Mouse (Mus musculus): Measurements from ENCODE around the gene Ankrd50.
A peak's percentile ranks its signal among the peaks of the same experiment; 100 is the strongest.

The Ankrd50 gene

GRCm38 (mm10) chr3:38466139-38466538, 18.5 kb downstream of the Ankrd50 start:
- no peak for DNase-seq (ENCODE audit: low spot score)

- no peak for DNase-seq (ENCODE audit: low spot score)
These were observed 21.5 kb downstream of the Ankrd50 start for GRCm38 (mm10) chr3:38463149-38463548.

- DNase-seq (ENCODE audit: low spot score) = no peak
These were observed 22.9 kb downstream of the Ankrd50 start for GRCm38 (mm10) chr3:38461742-38462141.

- DNase-seq (ENCODE audit: low spot score) = no peak
These were observed 24.4 kb downstream of the Ankrd50 start for GRCm38 (mm10) chr3:38460250-38460624.

GRCm38 (mm10) chr3:38459507-38460249, 25.0 kb downstream of the Ankrd50 start:
- DNase-seq (ENCODE audit: low spot score) = no peak

GRCm38 (mm10) chr3:38457041-38457440, 27.6 kb downstream of the Ankrd50 start:
- DNase-seq (ENCODE audit: low spot score) = no peak

- DNase-seq (ENCODE audit: low spot score) = no peak
These were observed 32.4 kb downstream of the Ankrd50 start for GRCm38 (mm10) chr3:38452199-38452598.

GRCm38 (mm10) chr3:38446586-38446985, 38.1 kb downstream of the Ankrd50 start:
- no peak for DNase-seq (ENCODE audit: low spot score)

- no peak for DNase-seq (ENCODE audit: low spot score)
These were observed 40.8 kb downstream of the Ankrd50 start for GRCm38 (mm10) chr3:38443875-38444274.

- peak; percentile 44 for DNase-seq (ENCODE audit: low spot score)
These were observed 44.1 kb downstream of the Ankrd50 start for GRCm38 (mm10) chr3:38440564-38440991.

- no peak for DNase-seq (ENCODE audit: low spot score)
These were observed 48.0 kb downstream of the Ankrd50 start for GRCm38 (mm10) chr3:38436596-38436995.

- no peak for DNase-seq (ENCODE audit: low spot score)
These were observed 48.8 kb downstream of the Ankrd50 start for GRCm38 (mm10) chr3:38435828-38436227.

GRCm38 (mm10) chr3:38434486-38434885, 50.2 kb downstream of the Ankrd50 start:
- no peak for DNase-seq (ENCODE audit: low spot score)

GRCm38 (mm10) chr3:38433495-38434464, 50.9 kb downstream of the Ankrd50 start:
- no peak for DNase-seq (ENCODE audit: low spot score)

GRCm38 (mm10) chr3:38431461-38431860, 53.2 kb downstream of the Ankrd50 start:
- DNase-seq (ENCODE audit: low spot score) = no peak

GRCm38 (mm10) chr3:38431042-38431441, 53.6 kb downstream of the Ankrd50 start:
- DNase-seq (ENCODE audit: low spot score) = no peak

GRCm38 (mm10) chr3:38427200-38427599, 57.4 kb downstream of the Ankrd50 start:
- DNase-seq (ENCODE audit: low spot score) = no peak

GRCm38 (mm10) chr3:38423966-38424365, 60.7 kb downstream of the Ankrd50 start:
- no peak for DNase-seq (ENCODE audit: low spot score)

GRCm38 (mm10) chr3:38419896-38420295, 64.7 kb downstream of the Ankrd50 start:
- no peak for DNase-seq (ENCODE audit: low spot score)

- DNase-seq (ENCODE audit: low spot score) = no peak
These were observed 69.2 kb downstream of the Ankrd50 start for GRCm38 (mm10) chr3:38415292-38415930.

All from T-cell, adult 2 months (primary cell).